Mouse (Mus musculus) c-Kit-positive CD71-positive TER-119-positive erythroid progenitor cells, embryonic 14.5 days (primary cell): Measurements from ENCODE around the gene Srsf4.

ENCODE experiments used
- DNase-seq: peaks from one replicate; pipeline ENCODE4 v3.0.0-alpha.2; 2013; ENCODE audit warnings: low spot score

The Srsf4 gene

DNA sequence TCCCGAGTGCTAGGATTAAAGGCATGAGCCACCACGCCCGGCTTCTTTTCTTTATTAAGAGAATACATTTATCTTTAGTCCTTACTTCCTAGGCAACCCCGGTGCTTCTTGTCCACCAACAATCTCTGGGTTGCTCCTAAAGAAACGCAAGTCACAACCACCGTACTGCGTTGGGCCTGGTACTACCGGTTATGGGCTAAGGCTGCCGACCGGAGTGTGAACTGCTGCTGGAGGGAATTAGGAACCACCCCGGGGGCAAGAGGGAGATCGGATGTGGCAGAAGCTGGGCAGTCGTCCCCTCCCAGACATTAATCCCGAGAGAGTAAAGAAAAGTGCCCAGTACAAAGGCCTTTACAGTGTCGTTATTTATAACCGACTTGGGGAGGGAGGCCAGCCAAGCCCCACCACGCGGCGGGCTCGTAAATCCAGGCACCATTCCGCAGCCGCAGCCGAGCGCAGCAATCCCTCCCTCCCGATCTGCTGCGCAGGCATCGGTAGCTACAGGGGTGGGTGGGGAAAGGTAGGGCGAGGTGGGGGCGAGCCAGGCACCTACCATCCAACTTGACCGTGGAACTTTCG lies 41.6 kb downstream of the Srsf4 start:
- DNase-seq: no peak

DNA sequence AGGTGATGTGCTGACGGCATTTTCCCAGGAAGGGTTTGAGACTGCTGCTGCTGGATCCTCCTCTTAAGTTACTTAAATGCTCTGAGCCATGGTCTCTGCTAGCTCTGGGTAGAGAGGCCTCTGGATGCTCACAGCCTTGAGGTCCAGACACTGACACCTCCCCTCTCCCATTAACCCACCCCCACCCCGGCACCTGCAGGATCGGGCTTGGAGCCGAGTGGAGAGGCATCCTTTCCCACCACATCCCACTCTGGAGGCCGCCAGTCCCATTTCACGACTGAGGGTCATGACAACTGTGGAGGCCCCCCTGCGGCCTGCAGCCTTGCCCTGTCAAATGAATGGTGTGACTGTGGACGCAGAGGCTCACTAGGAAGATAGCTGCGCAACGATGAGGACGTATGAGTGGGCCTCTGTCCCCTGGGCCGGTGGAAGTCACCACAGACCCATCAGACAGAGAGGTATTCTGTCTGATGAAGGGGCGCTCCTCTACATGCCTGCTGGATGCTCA lies 42.5 kb downstream of the Srsf4 start:
- DNase-seq: no peak

DNA sequence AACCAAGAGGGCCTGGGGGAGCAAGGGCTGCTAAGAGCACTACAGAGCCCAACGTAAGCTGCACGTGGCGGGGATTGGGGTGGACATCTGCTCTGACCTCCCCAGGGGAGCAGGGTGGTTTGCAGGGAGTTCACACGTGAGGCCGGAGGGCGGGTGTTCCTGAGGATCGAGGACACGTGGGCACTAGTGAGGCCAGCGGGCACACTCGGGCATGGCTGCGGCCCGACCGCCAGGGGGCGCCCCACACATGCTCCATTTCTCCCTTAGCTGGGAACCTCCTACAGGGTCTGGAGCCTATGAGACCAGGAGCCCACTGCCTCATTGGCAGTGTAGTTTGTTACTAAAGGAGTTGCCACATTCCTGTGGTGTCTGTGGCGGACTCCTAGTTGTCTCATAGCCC lies 43.0 kb downstream of the Srsf4 start:
- peak; percentile 65 for DNase-seq

DNA sequence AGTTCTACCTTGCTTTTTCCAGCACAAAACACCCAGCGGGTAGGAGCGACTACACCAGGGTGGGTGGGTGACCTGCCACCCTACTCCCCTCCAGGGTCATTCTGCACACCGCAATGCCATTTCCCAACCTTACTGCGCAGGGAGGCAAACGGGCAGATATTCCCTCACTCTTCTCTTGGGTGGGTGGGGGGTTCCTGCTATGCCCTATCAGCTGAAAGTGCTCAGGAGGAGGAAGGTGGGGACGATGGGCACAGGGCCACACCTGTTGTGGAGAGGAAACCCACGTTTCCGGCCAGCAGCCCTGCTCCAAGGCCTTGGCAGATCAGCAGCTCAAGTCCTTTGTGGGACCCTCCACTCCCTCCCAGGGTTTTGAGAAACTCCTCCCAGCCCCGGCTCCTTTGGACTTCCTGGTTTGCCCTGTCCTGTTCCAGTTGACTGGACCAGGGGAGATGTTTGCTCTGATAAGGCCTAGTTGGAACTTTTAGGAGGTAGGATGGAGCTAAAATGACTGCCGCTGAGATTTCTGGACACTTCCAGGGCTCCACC lies 43.7 kb downstream of the Srsf4 start:
- no peak for DNase-seq

DNA sequence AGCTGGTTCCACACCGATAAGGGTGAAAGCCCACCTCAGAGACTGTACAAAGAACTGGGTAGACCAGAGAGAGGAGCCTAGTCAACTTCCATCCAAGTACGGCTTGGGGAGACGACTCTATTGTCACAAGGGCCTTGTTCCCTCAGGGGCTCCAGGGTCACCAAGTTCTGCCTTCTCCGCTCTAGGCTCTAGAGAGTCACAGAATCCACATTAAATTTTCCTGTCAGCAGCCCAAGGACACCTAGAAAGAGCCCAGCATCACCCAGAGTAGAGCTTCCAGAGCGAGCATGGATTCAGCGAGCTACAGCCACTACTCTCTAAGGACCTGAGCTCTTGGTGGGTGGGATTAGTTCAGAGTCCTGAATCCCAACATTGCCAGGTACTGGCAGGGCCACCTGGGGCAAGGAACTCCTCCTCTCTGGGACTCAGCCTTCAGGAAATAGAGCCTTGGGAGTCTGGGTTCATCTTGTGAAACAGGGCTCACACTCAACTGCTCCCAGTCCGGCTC lies 44.7 kb downstream of the Srsf4 start:
- DNase-seq: no peak

DNA sequence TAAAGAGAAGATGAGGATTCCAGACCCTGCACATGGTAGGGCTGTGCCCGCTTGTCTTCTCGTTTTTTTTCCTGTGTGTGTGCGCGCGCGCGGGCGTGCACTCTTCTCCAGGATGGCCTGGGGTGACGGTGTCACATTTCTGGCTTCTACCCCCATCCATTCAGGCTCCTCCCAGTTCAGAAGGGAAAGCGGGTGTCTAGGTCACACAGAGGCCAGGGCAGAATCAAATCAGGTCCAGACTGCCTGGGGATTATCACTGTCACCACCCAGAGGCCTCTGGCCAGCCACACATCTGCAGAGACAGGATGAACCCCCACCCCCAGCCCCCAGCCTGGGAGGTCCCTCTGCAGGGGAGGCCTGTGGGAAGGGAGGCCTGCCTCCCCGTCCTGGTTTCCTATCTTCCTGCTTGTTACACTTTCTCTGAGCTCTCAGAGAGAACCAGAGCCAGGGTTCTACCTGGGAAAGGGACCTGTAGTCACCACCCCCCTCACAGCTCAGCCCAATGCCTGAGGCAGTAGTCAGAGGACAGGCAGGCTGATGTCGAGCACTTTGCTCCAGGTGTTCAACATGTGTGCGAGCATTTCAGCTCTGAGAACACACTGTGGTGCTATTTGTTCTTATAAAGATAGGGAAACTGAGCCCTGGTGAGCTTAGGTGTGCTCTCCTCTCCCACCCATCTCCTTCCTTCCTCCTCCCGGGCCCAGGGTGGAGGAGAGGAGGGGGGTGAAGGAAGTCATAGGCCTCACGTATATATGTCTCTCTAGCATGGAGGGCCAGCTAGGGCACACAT lies 45.5 kb downstream of the Srsf4 start:
- no peak for DNase-seq

DNA sequence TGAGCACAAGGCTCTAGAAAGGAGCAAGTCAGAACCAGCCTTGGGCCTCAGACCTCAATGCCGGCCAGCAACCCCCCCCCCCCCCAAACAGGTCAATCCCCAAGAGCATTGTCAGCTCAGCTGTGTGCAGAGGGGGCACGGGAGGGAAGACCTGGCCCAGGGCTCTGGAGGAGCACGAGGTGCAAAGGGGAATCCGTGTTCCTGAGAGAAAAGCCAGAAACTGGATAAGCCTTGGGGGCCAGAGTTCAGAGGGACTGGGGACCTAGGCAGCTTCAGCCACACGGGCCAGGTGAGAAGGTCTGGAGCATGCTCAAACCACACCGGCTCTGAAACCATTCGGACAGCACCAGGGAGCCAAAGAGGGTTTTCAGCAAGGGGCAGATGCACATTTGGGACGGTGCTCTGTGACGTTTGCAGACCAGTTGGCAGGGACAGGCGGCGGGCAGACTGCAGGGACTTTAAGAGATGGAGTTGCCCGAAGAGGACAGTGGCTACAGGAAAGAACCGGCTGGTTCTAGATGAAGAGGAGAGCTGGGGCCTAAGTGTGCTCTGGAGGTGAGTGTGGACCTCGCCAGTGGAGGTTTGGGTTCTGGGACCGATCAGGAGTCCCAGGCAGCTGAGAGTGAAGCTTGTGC lies 46.2 kb downstream of the Srsf4 start:
- DNase-seq: no peak

DNA sequence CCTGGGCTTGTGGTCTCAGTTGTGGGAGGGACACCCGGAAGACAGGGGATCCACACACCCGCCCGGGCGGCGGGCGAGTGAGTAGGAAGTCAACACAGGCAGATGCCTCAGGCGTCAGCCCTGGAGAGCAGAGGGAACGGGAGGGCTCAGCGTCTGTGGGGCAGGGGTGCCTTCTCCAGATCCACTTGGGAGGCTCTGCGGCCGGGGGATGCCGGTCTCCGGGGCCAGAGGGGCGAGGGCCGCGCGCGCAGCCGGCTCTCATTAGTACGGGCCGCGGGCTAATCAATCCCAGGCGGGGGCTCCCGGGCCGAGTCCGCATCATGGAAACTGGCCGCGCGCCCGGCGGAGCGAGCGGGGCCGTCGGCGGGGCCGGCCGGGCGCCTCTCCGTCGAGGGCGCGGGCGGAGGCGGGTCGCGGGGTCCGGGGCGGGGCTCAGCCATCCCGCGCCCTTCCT lies 46.8 kb downstream of the Srsf4 start:
- DNase-seq: no peak

DNA sequence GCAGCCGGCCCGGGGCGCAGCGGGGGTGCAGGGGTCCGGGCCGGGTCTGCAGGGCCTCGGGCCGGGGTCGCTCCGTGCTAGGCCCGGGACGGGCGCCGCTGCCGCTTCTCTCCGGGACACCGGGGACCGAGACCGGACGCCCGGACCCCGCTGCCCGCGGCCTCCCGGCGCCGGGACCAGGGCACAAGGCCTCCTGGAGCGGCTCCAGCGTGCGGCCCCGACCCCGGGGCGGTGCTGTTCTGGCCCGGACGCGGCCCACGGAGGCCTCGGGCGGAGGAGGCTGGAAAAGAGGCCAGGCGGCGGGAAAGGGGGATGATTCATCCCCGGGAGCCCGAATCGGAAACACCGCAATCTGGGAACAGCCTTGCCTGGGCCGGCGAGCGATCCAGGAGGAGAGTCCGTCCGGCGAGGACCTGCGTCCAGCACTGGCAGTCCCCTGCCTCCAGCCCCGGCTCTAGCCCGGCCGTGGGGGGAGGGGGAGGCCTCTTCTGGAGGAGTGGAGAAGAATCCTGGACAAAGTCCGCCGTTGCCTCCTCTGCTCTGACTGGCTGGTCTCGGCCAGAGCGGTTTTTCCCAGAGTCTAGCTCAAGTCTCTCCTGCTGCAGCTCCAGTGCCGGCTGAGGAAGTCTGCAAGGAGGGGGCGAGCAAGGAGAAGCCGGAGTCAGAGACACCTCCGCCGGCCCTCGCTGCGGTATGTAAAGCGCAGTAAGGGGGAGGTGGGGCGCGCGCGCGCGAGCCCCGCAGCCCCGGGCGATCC lies 47.4 kb downstream of the Srsf4 start:
- no peak for DNase-seq

DNA sequence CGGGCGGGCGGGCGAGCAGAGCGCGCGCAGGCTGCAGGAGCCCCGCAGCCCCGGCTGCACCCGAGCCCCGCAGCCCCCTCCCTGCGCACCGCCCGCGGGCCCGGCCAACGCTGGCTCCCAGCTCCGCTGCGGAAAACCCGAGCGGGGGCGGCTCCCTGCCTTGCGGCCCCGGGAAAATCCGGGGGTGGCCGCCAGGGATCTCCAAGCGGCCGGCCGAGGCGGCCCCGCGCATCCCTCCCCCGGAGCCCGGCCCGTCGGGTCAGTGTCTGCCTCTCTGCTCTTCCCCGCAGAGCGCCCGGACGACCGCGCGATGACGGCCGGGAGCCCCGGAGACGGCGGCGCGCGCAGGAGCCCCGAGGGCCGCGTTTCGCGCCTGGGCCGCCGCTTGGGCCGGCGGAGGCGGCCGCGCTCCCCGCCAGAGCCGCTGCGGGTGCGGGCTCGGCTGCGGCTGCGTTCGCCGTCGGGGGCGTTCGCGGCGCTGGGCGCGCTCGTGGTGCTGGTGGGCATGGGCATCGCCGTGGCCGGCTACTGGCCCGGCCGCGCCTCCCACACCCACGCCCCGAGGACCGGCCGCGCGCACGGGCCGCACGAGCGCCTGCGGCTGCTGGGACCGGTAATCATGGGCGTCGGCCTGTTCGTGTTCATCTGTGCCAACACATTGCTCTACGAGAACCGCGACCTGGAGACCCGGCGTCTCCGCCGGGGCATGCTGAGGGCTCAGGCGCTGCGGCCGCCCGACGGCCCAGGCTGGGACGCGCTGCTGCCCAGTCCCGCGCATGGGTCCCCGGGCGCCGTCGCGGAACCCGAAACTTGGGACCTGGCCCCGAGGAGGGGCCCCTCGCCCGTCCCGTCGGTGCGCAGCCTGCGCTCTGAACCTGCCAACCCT lies 48.3 kb downstream of the Srsf4 start, which contains the start of gene Tmem200b:
Gene Tmem200b, plus strand, starts transcription at position 311 of the 886 bp plus-strand sequence.
- no peak for DNase-seq

DNA sequence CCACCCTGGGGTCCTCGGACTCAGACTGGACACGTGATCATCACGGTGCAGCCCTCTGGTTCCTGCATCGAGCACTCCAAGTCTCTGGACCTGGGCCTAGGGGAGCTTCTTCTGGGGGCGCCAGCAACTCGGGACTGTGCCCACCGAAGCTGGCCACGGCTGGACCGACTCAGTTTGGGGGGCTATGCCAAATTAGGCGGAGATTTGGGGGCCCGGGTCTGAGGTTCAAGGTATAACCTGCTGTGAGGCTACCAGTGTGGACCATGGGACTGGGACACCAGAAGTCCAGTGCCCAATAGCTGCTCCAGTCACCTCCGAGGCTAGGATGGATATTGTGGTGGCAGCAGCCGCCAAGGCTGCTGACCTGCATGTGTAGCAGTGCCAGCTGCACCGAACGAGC lies 49.0 kb downstream of the Srsf4 start:
- no peak for DNase-seq

DNA sequence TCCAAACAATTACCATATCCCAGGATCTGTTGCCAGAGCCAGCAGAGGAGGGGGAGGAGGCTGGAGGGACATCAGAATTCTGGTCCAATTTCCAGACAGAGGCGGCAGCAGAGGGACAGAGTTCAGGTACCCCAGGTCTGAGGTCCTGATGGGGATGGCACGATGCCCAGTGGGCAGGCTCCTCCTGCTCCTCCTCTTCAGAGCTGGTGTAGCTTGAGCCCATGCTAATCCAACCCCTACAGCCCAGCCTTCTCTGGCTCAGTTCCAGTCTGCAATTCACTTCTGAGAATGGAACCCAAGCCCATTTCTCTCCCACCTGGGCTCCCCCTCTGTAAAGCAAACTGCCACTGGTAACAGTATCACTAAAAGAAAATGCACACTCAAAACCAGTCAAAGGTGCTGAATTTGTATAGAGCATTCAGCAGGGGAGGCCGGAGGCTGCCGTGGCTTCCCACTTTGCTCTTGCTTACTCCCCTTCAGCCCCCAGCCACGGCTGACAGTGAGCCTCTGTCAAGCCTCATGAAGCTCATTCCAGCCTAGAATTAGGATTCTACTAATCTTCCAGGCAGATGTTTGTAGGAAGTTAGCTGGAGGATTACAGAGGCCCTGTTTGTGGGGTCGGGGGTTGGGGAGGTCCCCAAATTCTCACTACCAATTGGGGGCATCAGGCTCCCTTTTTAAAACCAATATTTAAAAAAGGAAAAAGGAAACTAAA lies 50.8 kb downstream of the Srsf4 start:
- DNase-seq: no peak

DNA sequence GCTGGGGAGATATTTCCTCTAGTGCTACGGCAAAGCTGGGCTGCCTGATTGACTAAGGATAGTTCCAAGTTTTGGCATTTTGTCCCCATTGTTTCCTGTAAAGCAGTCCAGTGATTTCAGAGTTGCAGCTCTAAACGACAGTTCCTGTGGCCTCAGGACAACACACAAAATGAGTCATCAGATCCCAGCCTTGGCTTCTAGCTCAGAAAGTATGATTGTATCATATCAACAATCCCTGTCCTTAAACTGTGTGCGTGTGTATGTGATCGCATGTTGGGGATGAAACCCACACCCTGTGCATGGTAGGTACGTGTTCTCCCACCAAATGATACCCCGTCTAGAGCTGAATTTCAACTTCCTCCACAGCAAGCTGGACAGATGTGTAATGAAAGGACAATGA lies 55.7 kb downstream of the Srsf4 start:
- no peak for DNase-seq

DNA sequence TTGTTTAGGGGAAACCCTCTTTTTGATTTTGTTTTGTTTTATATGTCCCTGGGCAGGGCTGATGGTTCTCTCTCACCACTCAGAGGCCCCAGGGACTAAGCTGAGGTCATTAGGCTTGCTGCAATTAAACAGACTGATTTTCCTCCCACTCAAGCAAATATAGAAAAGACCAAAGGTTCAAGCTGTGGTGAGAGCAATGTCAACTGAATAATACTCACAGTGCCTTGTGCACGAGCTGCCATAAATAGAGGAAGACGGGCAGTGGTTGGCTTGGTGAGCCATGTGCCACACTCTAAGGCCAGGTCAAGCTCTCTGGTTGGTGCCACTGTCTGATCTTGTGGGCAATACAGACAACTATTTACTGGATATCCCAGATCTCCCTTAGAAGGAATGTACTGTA lies 66.0 kb downstream of the Srsf4 start:
- no peak for DNase-seq

DNA sequence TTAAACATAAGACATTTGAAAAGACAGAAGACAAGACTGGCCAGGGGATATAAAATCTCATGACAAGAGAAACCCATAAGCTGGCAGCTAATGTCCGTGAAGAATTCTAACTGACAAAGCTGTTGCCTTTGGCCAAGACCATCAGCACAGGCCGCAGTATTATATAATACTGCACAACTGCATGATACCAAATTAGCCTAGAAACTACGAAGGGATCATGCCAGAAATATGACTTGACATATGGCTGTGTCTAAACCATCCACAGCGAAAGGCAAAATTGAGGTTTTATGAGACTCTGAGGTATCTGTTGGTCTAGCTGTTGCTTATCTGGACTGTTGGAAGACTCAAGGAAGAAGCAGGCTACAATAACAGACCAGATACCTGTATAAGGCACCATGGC lies 67.4 kb downstream of the Srsf4 start:
- DNase-seq: no peak

DNA sequence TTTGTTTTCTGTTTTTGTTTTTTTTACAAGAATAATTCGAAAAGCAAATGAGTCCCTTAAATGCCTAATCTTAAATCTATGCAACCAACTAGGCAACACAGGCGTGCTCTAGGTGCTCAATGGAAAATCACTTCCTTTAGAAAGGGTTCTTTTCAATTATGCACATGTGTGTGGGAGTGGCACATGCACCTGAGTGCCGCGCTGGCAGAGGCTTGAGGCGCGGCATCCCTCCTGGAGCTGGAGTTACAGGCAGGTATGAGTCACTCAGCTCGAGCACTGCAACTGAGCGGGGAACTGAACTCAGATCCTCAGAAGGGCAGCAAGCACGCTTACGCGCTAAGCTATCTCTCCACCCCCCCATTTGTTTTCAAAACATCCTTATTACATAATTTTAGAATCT lies 74.4 kb downstream of the Srsf4 start:
- DNase-seq: no peak

DNA sequence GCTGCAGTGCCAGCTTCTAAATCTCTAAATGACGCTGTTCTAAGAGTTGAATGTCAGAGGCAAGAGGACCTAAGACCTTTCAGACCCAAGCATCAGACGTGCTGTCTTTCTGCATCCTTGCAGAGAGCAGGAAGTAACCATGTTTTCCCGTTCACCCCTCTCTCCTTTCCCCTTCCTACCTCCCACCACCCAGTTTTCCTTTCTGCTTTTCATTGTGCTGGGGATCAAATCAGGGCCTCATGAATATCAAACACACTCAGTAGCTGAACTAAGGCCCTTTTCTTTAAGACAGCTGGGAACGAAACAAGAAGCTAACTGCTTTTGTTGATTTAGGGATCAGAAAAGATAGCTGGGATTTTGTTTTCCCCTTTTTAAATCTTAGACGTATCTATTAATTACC lies 76.5 kb downstream of the Srsf4 start:
- no peak for DNase-seq

DNA sequence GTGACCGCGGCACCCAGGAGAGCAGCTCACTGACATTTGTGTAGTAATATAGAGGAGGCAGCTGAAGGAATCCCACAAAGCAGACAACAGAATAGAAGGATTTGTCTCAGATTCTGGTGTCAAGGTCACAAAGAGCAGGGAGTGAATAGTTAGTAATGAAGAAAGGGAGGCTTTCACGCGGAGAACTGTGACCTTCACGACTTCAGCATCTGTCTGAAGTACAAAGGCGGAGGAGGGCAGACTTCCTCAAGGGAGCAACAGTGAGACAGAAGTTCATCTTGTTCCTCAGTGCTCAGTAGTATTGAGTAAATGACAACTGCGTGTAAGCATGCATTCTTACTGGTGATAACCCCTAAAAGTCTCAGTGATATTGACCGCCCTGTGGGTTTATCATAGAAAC lies 77.2 kb downstream of the Srsf4 start:
- no peak for DNase-seq
